Mouse (Mus musculus): Measurements from ENCODE around the gene Ifitm1. TPM values are rescaled to one million over a fixed set of nuclear protein-coding genes. Genes with fewer than 3 reads are reported as not detected.
"Not testable (repeated sequence)": the region's sequence is repeated elsewhere in the genome, so short reads cannot be mapped to it uniquely, and the experiment has no call there.

Gene Ifitm1
- total and polyA plus RNA-seq, 3 experiments, result 0.23 TPM; not detected in 2

DNA sequence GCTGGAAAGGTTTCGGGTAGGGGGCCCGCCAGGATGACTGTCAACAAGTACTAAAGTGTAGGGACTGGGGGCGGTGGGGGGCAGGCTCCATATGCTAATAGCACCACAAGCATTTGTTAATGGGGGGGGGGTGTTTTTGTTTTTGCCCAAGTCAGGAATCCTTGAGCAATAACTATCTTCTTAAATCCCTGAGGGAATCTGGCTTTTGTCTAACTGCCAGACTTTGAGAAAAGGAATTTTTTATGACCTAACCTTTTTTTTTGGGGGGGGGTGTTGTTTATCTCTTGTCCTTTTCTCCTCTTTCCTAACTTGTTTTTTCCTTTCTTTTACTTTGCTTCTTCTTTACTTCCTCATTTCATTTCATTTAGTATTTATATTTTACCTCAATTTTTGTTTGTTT is 8.4 kb downstream of the Ifitm1 start:
- no peak overlapping the region for H3K9ac ChIP-seq (ENCODE audit: control insufficient read depth, low read depth, low read length, poor library complexity, severe bottlenecking)
- no peaks in the 10 kb centered on the region for H3K9me3 ChIP-seq (replicated peaks; ENCODE audit: insufficient read depth, low read length)
- H3K4me3 ChIP-seq (ENCODE audit: control insufficient read depth in 1 of 2, insufficient read depth in 1 of 2, low read depth in 2 of 2, low read length in 2 of 2), result no peak overlapping the region
- no peak for TF ChIP-seq GABPA (IDR thresholded peaks at IDR 0.05; ENCODE audit: low read depth, low read length)
- TF ChIP-seq TCF12 (IDR thresholded peaks at IDR 0.05; ENCODE audit: low read depth, low read length), result no peak
- no peak for TF ChIP-seq HCFC1 (IDR thresholded peaks at IDR 0.05; ENCODE audit: low read depth, low read length)
- no peak for TF ChIP-seq MYB (IDR thresholded peaks at IDR 0.05; ENCODE audit: low read depth, low read length)
- no peak for TF ChIP-seq POLR2AphosphoS5 (IDR thresholded peaks at IDR 0.05; ENCODE audit: borderline replicate concordance, low read depth, low read length)
- no peak for TF ChIP-seq USF2 (IDR thresholded peaks at IDR 0.05; ENCODE audit: borderline replicate concordance in 1 of 2, insufficient read depth in 1 of 2, low read depth in 1 of 2, low read length in 2 of 2)
- TF ChIP-seq ETS1 (IDR thresholded peaks at IDR 0.05; ENCODE audit: low read depth, low read length), result no peak
- TF ChIP-seq POLR2AphosphoS2 (IDR thresholded peaks at IDR 0.05; ENCODE audit: low read length), result no peak
- no peak for TF ChIP-seq ZC3H11A (IDR thresholded peaks at IDR 0.05; ENCODE audit: low read depth, low read length)
- no peak for TF ChIP-seq BHLHE40 (IDR thresholded peaks at IDR 0.05; ENCODE audit: borderline replicate concordance, low read depth, low read length)
- TF ChIP-seq E2F4 (IDR thresholded peaks at IDR 0.05; ENCODE audit: borderline replicate concordance, low read depth, low read length), result no peak
- TF ChIP-seq ZMIZ1 (IDR thresholded peaks at IDR 0.05; ENCODE audit: low read depth, low read length), result no peak
- TF ChIP-seq CHD2 (IDR thresholded peaks at IDR 0.05; ENCODE audit: low read length), result no peak
- TF ChIP-seq SMC3 (IDR thresholded peaks at IDR 0.05; ENCODE audit: low read depth, low read length), result no peak
- TF ChIP-seq MYC (IDR thresholded peaks at IDR 0.05; ENCODE audit: low read depth, low read length), result no peak
- TF ChIP-seq RAD21 (IDR thresholded peaks at IDR 0.05; ENCODE audit: low read depth, low read length), result no peak
- no peak for TF ChIP-seq KAT2A (conservative IDR thresholded peaks at IDR 0.05; ENCODE audit: low read depth, low read length)
- TF ChIP-seq ZKSCAN1 (IDR thresholded peaks at IDR 0.05; ENCODE audit: low read depth, low read length), result no peak
- TF ChIP-seq EP300 (IDR thresholded peaks at IDR 0.05; ENCODE audit: low read depth in 1 of 2, low read length in 2 of 2), result no peak
- no peak for TF ChIP-seq USF1 (IDR thresholded peaks at IDR 0.05; ENCODE audit: low read depth, low read length)
- no peaks in the 10 kb centered on the region for H3K36me3 ChIP-seq (ENCODE audit: control insufficient read depth in 1 of 2, insufficient read depth in 2 of 2, low read length in 2 of 2)
- H3K27me3 ChIP-seq (ENCODE audit: control insufficient read depth in 1 of 2, insufficient read depth in 2 of 2, low read length in 2 of 2), result peaks cover 0 to 6% of the 10 kb centered on the region in 2 experiments; a peak in 3 of 4 replicates
- no peaks in the 10 kb centered on the region for H3K4me1 ChIP-seq (ENCODE audit: control insufficient read depth in 1 of 2, insufficient read depth in 2 of 2, low read length in 2 of 2)
- H3K27ac ChIP-seq (ENCODE audit: control insufficient read depth, low read depth, low read length), result no peak overlapping the region
- DNase-seq (ENCODE audit: low read depth, low spot score), result no peak
- H3K79me2 ChIP-seq (ENCODE audit: control insufficient read depth, insufficient read depth, low read length, poor library complexity), result no peaks in the 10 kb centered on the region

- not testable (repeated sequence) for H3K79me2 ChIP-seq (ENCODE audit: control insufficient read depth, insufficient read depth, low read length, poor library complexity); H3K9ac ChIP-seq (ENCODE audit: control insufficient read depth, low read depth, low read length, poor library complexity, severe bottlenecking); H3K27ac ChIP-seq (ENCODE audit: control insufficient read depth, low read depth, low read length); H3K4me1 ChIP-seq (ENCODE audit: control insufficient read depth in 1 of 2, insufficient read depth in 2 of 2, low read length in 2 of 2); H3K4me3 ChIP-seq (ENCODE audit: control insufficient read depth in 1 of 2, insufficient read depth in 1 of 2, low read depth in 2 of 2, low read length in 2 of 2); H3K36me3 ChIP-seq (ENCODE audit: control insufficient read depth in 1 of 2, insufficient read depth in 2 of 2, low read length in 2 of 2); DNase-seq (ENCODE audit: low read depth, low spot score); H3K9me3 ChIP-seq (replicated peaks; ENCODE audit: insufficient read depth, low read length); H3K27me3 ChIP-seq (ENCODE audit: control insufficient read depth in 1 of 2, insufficient read depth in 2 of 2, low read length in 2 of 2)
Observed at GRCm38 (mm10) chr7:140976720-140977119, 9.7 kb downstream of the Ifitm1 start.
